Mouse (Mus musculus) thymus, postnatal 0 days (tissue): ENCODE results near the gene Atp2a2. TPM values are rescaled to one million over a fixed set of nuclear protein-coding genes. Genes with fewer than 3 reads are reported as not detected.
A peak's percentile ranks its signal among the peaks of the same experiment; 100 is the strongest.

ENCODE experiments used
- DNase-seq: peaks from one replicate; pipeline ENCODE4 v3.0.0-alpha.2; 2015; ENCODE audit warnings: low spot score
- polyA plus RNA-seq: library from polyadenylated mRNA; unstranded; fragments of >200 nt; fragmentation: Nextera tagmentation; extraction: Ambion mirVana; gene quantifications from 2 replicates; pipeline ENCODE4 v1.2.1, GENCODE M21; 2015

Atp2a2 gene
- polyA plus RNA-seq = 20.2 and 22.6 TPM in 2 replicates

DNA sequence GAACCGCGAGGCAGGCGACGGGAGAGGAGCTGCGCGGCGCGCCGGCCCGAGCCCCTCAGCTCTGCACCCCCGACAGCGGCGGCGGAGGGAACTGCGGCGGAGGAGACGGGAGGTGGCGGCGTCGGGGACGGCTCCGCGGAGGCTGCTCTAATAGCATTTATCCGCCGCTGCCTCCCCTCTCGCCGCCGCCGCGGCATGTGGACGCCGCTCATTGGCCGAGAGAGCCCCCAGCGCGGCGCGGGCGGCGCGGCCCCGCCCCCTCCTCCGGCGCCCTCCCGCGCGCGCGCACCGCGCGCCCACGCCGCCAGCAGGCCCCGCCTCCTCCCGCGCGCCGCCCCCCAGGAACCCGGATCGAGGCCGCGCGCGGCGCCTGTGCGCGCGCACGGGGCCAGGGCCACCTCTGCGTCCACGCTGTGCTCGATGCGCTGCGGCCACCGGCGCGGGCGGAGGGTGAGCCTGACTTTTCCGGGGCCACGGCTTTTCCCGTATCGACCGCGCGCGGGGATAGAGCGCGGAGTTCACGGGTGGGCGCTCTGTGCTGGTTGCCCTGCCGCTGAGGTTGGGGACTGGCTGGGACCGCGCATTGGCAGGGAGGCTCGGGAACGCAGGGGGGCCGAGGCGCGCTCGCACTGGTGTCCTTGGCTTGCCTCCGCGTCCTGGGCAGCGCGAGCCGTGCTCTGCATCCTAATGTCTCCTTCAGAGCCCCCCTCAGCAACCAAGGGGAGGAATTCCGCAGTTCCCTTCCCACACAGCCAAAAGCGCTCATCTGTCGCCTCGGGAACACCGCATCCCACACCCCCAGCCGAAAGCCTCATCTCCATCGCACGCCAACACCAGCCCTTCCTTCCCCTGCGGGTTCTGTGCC, at the start of gene Atp2a2:
TSS of gene Atp2a2 (minus strand) at position 149 of the 865 bp plus-strand sequence.
- peak; percentile 95 for DNase-seq

DNA sequence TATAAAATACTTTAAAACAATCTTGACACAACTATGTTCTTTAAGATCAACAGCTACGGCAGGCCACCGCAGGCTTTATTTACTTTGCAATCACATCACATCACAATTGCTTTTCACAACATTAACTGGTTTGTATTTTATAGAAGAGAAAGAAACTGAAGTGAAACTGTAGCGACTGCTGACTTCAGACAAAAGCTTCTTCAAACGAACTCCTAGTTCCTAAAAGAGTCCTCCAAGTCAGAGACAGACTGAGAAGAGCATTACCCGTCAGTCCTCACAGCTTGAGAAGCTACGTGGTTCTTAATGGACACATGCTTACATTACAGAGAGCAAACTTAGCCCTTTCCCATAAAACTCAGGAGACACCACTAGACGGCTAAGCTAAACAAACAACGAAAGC, 48.4 kb upstream of the Atp2a2 start:
- no peak for DNase-seq

DNA sequence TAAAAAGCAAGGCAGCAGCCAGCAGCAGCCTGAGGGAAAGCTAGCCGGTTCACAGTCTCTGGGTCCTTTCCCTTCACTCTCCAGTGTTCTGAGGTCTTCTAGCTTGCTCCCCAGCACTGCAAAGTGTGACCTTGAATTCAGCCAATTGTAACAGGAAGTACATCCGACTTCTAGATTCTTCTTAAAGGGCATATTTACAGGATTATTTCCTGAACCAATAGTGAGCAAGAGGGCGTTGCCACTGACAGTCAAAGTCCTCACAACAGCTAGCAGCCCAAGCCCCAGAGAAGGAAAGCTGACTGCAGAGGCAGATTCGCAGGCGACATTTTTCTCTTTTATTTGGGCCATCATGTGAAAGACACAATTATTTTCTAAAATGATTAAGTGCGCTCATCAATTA, 46.6 kb upstream of the Atp2a2 start:
- peak; percentile 46 for DNase-seq

DNA sequence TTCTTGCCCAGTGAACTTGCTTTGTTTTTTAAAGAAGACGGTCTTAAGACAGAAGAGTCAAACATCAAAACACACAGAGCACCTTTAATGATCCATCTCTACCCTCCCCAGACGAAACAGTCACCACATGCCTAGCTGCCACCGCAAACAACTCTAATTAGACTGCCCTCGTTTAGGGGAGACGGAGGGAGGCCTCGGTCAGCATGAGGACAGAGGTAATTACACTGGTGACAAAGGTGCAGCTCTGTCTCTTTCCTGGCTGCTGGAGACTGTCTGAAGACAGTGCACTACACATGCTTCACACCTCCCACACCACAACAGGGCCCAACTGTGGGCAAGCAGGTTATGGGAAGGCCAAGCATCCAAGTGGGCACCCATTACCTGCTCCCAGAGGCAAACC, 45.8 kb upstream of the Atp2a2 start:
- DNase-seq = no peak

DNA sequence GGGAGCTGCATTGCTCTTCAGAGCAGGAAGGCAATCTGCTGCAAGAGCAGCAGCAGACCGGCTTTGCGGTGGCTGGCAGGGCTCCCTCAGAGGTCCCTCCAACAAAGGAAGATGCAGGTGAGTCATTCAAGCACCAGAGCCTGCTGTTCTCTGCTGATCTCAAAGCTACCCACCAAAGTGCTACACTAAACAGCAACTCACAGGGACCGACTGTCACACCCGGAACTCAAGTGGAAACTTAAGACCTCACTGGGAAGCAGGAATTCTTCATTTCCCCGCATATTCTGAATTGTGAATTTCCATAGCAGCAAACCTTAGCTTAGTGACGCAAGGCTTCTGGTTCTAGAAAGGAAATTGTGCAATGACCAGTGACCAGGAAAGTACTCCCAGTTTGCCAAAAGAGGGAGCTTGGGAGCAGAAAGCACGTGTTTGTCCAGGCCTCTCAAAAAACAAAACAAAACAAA, 45.3 kb upstream of the Atp2a2 start:
- peak; percentile 47 for DNase-seq

DNA sequence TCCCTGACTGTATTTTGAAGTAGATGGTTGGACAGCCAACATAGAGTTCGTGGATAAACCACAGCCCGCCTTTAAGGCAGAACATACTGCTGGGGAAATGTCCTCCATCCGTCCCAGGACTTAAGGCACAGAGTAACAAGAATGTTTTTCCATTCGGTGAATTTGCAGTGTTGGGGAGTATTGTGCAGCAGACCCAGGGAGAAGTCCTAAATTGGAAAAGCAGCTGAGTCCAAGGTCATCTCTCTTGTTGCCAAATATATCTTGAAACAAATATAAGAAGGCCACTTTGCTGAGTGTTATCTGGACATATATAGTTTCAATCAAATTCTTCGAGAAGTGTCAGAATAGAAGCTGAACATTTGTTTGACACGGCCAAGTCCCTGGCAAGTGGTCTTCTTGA, 41.4 kb upstream of the Atp2a2 start:
- no peak for DNase-seq

DNA sequence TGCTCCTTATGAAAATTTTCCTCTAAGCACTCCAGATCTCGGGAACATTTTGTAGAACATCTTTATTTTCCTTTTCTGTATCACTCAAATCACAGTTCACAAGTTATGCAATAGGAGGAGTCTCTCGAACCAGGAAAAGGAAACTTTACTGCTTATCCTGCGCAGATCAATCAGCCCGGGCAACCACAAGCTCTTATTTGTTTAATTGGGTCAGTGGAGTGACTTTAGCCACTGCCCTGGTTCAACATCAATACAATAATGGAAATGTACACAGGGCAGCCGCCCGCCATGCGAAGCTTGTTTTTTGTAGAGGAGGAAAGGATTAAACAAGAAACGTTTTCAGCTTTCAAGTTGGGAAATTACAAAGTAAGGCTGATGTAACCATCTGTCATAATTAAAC, 39.8 kb upstream of the Atp2a2 start:
- no peak for DNase-seq

DNA sequence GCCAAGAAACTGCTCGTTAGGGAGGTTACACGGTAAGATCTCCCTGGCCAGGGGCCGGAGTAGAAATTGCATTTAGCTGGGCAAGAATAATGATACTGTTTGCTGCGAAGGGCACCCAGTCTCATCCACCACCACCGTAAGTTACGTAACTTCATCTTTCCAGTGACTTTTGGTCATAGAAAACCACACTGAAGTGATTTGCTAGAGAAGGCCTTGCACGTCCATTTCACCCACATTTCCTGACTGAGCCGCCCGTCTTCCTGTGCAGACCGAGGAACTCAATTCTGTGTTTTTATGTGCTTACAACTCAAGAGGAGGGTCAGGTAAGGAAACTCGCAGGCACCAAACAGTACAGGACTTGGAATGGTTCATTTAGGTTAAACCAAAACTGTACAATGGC, 36.1 kb upstream of the Atp2a2 start:
- no peak for DNase-seq

DNA sequence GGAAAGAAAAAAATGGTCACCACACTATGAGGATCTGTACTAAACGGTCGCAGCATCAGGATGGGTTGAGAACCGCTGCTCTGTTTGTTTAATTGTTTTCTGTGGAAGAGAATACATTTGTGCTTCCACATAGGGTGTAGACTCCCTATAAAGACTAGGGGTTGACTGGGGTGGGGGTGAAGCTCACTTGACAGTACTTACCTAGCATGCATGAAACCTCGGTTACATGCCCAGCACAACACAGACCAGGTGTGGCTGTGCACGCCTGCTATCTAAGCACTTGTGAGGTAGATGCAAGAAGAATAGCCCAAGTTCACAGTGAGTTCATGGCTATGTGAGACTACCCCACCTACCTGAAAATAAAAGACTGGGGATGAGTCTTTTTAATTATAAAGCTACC, 35.6 kb upstream of the Atp2a2 start:
- no peak for DNase-seq

DNA sequence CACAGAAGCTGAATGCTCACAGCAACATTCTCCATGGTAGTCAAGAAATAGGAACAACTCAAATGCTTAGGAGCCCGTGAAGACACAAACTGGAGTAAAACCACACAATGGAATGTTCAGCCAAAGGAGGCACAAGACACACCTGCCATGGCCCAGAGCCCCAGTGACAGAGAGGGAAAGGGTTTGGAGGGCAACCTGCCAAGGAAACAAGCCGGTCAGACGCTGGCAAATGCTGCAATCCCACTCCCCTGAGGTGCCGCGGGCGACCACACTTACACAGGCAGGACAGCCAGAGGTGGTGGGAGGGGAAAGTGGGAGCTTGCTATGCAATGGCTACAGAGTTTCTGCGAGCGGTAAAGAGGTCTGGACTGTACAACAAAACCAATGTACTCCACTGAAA, 31.9 kb upstream of the Atp2a2 start:
- DNase-seq = no peak

DNA sequence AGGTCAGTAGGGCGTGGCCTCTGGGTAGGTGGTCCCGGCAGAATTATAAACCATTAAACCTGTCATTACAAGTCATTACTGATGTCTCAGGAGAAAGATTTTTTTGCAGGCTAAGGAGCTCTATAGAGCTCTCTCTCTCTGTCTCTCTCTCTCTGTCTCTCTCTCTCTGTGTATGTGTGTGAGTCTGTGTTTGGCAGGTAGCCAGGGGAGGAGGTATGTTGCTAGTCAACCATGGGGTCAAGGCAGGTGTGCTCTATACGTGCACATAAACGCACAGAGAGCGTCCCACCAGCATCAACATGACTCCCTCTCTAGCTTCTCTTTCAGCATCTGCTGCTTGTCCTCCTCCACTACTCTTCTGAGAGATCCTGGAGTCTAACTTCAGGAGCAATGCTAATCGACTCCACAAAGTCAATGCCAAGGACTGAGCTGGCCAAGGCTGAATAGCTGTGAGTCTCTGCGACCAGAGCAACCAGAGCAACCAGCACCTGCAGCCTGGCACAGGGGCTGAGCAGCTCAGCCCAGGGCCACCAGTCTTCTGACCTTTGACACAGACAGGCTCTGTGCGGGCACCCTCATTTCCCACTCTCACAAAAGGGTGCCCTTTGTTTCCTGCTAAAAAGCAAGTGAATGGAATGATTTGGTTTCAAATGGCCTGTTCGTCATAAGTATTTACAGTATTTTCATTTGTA, 28.0 kb upstream of the Atp2a2 start:
- DNase-seq = no peak

DNA sequence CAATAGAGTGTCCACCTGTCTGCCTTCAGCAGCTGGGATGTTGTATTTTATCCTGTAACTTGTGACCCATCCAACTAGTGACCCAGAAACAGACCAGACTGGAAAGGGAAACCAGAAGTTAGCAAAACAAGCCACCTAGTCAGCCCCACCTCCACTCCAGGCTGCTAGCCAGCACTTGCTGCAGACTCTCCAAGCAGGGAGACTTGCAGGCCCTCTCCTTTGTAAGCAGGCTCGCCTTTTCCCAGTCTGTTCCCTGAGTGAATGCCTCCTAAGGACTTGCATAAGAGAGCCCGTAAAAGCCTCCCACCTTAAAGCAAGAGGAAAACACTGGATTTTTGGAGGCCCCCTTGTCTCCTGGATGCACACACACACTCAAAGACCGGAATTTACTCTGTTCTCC, 27.3 kb upstream of the Atp2a2 start:
- no peak for DNase-seq

DNA sequence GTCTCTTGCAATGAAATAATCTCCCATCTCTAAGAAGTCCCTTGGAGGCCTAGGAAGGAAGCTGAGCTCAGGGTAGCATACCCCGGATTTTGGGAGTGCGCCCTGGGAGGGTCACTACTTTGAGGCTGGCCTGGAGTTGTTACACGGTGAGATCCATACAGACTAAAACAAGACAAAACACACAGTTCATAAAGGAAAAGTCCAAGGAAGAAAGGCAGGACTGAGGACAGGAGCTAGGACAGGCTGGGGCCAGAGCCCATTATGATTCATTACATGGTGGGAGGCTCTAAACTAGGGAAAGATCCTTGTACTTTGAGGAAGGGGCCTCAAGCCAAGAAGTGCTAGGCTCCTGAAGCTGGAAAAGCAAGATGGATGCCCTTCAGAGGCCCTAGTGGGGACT, 26.6 kb upstream of the Atp2a2 start:
- DNase-seq = no peak

DNA sequence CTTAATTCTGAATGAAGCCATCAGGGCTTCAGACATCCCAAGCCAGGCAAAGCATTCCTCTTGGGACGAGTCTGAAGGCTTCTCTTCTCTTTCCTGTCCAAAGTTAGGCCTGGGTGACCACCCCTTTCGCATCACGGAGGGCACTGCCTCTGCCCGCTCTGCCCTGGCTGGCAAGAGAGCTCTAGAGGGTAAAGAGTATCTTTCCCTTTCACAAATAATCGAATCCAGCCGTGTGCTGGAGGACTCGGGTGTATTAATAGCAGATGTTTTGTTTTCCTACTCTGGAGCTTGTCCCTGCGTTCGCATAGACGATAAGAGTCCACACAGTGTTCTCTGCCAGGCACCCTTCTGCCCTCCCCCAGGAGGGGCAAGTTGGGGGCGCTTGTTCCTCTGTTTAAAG, 25.7 kb upstream of the Atp2a2 start:
- DNase-seq = no peak

DNA sequence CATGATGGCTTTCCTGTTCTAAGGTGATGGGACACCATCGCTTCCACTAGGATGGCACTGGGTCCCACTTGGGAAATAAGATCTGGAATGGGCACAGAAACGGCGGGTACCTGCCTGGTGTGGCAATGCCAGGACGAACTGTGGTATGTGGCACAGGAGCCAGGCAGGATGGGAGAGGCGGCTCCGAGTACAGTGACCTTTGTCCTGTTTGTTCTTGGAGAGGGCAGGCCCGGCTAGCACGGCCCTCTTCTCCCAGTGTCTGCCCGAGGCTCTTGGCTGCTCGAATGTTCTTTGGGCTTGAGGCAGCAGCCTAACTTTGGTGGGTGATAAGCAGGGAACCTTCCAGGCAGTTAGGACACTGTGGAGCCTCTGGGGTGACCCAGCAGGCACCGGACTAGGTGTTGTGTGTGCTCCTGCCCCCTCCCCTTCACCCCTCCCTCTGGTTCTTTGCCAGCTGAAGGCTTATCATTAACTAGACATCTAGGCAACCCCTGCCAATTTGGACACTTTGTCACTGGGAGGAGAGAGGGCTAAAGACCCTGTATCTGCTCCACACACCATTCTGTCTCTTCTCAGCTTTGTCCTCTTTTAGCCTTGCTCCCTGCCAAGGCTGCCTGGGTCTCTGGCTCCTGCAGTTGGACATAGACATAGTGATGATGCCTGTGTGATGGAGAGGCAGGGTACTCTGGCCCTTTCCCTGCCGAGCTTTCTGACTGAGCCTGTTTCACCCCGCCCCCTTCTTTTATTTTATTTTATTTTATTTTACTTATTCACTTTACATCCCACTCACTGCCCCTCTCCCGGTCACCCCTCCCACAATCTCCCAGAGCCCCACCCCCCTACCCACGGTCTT, 25.1 kb upstream of the Atp2a2 start:
- DNase-seq = no peak

DNA sequence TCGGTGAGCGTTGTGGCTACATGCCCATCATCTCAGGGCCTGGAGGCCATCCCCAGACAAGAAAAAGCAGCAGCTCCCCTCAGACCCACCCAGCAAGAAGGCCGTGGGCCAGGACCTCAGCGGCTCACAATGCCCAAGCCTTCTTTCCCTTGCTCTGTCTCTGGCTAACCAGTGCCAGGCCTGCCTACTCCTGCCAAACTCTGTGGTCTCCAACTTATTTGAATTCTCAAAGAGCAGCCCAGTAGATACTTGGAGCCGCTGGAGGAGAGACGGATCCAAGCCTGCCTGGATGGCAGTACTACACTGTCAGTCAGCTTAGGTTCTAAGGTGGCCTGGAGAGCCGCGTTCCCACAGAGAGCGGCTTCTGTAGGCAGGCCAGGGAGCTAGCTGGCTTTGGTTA, 24.4 kb upstream of the Atp2a2 start:
- DNase-seq = no peak

DNA sequence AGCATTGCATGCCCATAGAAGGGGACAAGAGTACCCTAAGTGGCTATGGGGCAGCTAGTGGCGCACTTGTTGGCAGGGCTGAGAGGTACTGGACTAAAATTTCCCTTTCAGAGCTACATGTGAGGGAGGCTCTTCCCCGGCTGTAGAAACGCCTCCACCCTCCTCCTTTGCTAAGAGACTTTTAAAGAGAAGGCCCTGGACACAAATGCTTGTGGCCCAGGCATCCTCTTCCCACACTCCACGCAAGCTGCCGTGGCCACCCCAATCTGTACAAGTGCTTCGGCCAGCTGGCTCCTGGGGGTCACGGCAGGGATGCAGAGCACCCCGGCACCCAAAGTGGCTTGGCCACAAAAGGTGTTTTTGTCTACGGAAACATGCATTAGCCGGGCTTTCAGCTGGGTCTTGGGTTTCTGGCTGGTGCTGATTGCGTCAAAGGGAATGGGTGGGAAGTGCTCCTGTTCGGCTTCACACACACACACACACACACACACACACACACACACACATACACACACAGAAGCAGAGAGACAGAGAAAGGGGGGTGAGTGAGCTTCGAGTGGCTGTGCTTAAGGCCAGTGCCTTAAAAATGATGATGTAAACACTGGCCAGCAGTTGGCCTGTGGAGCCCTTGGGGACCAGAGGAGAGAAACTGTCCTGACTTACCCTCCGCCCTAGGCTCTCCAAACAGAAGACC, 23.4 kb upstream of the Atp2a2 start:
- no peak for DNase-seq

DNA sequence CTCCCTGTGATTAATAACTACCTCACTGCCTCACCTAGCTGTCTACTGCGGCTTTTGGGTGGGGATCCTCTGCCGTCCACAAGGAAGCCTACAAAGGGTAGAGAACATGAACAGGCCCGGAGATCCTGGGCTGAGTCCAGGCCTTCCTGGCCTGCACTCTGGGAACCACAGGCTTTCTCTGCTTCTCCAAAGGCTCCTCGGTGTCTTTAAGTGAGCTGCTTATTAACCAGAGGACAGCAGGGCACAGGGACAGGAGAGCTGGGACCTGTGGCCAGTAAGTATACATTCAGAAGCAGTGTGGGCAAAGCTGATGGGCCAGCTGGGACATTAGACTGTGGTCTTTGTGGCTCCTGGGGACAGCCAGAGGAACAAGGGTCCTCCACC, 22.8 kb upstream of the Atp2a2 start:
- DNase-seq = no peak

DNA sequence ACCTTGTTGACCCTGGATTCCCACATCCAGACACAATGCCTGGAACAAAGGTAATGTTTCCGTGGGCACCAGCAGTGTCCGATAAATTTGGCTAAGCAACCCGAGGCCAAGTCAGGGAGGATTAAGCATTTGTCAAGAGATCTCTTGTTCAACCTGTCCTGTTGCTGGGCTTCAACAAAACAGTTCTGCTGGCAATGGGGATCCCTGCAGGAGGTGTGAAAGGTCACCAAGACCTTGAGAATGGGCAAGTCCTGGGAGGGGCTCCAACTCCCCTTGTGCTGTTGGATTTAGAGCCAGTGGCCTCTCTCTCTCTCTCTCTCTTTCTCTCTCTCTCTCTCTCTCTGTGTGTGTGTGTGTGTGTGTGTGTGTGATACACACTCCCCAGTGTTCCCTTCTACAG, 22.2 kb upstream of the Atp2a2 start:
- no peak for DNase-seq

DNA sequence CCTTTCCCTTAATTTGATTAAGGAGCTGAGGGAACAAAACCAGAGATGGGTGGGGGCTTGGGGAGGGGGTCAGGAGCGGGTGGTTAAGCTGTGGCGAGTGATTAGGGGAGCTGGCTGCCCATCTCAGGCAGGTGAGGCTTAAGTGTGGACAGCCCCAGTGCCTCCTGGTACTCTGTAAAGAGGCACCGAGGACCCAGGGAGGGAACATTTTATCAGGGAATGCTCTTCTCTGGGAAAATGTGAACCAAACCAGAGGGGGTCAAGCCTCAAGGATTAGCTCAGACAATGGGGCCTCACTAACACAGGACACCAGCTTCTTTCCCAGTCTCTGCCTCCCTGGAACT, 19.1 kb upstream of the Atp2a2 start:
- no peak for DNase-seq
